Mouse (Mus musculus) kidney, adult 2 months (tissue): ENCODE measurements around the gene Plscr2.

Source experiments
- CTCF ChIP-seq: fragments of 200-500 bp; conservative IDR thresholded peaks from 2 replicates; pipeline ENCODE4 v1.5.1; 2011; ENCODE audit warnings: low read depth, mild to moderate bottlenecking, control low read depth, low read length, moderate library complexity, mixed read lengths; ENCODE audit not compliant: insufficient read depth, insufficient read length
- POLR2A ChIP-seq: fragments of 200-500 bp; IDR thresholded peaks from one replicate; pipeline ENCODE4 v1.6.1; 2011; ENCODE audit warnings: low read depth, low read length, control low read depth

DNA sequence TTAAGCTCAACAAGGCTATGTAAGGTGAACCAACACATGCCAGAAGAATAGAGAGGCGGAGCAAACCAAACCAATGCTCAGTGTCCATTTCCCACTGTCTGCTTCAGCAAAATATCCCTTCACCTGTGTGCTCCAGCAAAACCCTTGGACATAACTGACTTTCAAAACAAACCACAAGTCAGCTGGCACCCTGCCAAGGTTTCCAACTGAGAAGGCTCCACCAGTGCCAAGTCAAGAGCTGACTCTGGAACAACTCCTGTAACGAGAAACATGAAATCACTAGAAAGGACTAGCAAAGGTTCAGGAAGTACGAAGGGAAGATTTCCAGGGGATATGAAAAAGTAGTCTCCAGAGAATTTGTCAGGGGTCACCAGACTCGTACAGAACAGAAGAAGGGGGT lies 4.5 kb upstream of the Plscr2 start:
- TF ChIP-seq CTCF (no peak), POLR2A (no peak)
